Mouse (Mus musculus) lung, postnatal 0 days (tissue): ENCODE results near the gene Raet1e. TPM values are rescaled to one million over a fixed set of nuclear protein-coding genes. Genes with fewer than 3 reads are reported as not detected.
"Not testable (repeated sequence)": the region's sequence is repeated elsewhere in the genome, so short reads cannot be mapped to it uniquely, and the experiment has no call there.

Source experiments
- ATAC-seq: fragments of 200-750 bp; cut with Nextera tagmentation; 2 replicates; pipeline ENCODE4 v1.8.0; 2017; ENCODE audit warnings: moderate library complexity
- DNase-seq: peaks from one replicate; pipeline ENCODE4 v3.0.0-alpha.2; 2016; ENCODE audit warnings: low spot score
- H3K27ac ChIP-seq: fragments of 300-500 bp; sonication (generic); 2 replicates; pipeline ENCODE4 v1.5.1; 2014; ENCODE audit warnings: antibody characterized with exemption, mild to moderate bottlenecking, low read length, mixed read lengths
- H3K27me3 ChIP-seq: fragments of 300-500 bp; sonication (generic); replicated peaks from 2 replicates; pipeline ENCODE4 v1.6.1; 2014; ENCODE audit warnings: low read length, mixed read lengths; ENCODE audit not compliant: insufficient read depth
- H3K36me3 ChIP-seq: fragments of 300-500 bp; sonication (generic); 2 replicates; pipeline ENCODE4 v1.6.1; 2014; ENCODE audit warnings: low read length, mixed read lengths; ENCODE audit not compliant: insufficient read depth
- H3K4me1 ChIP-seq: fragments of 300-500 bp; sonication (generic); 2 replicates; pipeline ENCODE4 v1.6.1; 2014; ENCODE audit warnings: antibody characterized with exemption, low read depth, low read length, mixed read lengths; ENCODE audit not compliant: insufficient read depth
- H3K4me2 ChIP-seq: fragments of 300-500 bp; sonication (generic); replicated peaks from 2 replicates; pipeline ENCODE4 v1.6.1; 2014; ENCODE audit warnings: low read depth, mild to moderate bottlenecking, low read length, moderate library complexity, mixed read lengths
- H3K4me3 ChIP-seq: fragments of 300-500 bp; sonication (generic); 2 replicates; pipeline ENCODE4 v1.5.1; 2014; ENCODE audit warnings: low read depth, low read length
- H3K9ac ChIP-seq: fragments of 300-500 bp; sonication (generic); replicated peaks from 2 replicates; pipeline ENCODE4 v1.6.1; 2014; ENCODE audit warnings: low read depth, mild to moderate bottlenecking
- H3K9me3 ChIP-seq: fragments of 300-500 bp; sonication (generic); 2 replicates; pipeline ENCODE4 v1.6.1; 2016; ENCODE audit warnings: low read length, mixed read lengths
- whole genome bisulfite sequencing: fragments of 180-500 bp; shearing (Covaris S2); extraction: QIAGEN DNeasy Blood & Tissue Kit; methylation state at CpG from one replicate; pipeline ENCODE4 v1.1.7; 2014; 5-methylcytosine and 5-hydroxymethylcytosine counted together
- polyA plus RNA-seq: library from polyadenylated mRNA; unstranded; fragments of >200 nt; fragmentation: Nextera tagmentation; extraction: Ambion mirVana; gene quantifications from 2 replicates; pipeline ENCODE4 v1.2.1, GENCODE M21; 2015

Raet1e gene
- polyA plus RNA-seq, 1 experiment from 2014 or later, result 4.6 TPM

GRCm38 (mm10) chr10:22361415-22362352, 203.3 kb downstream of the Raet1e start:
- not testable (repeated sequence) for H3K9ac ChIP-seq, H3K36me3 ChIP-seq, DNase-seq, H3K27me3 ChIP-seq, H3K4me3 ChIP-seq, H3K9me3 ChIP-seq, H3K4me1 ChIP-seq, H3K27ac ChIP-seq
- under 1% methylated on average over 8 of the region's 15 CpGs for WGBS
- peak; percentile 41; the same call in 1 of the 2 replicates for ATAC-seq
- 0 out of 2 replicates have a peak overlapping the region, but pooled peaks have one; percentile 19 for H3K4me2 ChIP-seq

DNA sequence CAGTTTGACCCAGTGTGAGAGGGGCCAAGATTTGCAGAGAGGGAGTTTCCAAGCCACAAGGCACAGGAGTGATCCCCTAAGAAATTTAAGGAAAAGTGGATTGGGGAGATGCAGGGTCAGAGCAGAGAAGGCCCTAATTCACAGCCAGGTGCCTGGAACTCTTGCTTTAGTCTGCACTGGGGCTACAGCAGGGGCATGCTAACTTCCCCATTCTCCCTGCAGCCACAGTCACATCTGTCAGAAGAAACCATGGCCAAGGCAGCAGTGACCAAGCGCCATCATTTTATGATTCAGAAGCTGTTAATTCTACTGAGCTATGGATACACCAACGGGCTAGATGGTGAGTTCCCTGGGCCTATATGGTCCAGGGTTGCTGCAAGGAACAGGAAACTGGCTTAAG, 204.1 kb downstream of the Raet1e start:
- WGBS, result 75% methylated on average over 1 of the region's 2 CpGs
- ATAC-seq, result not testable (repeated sequence)

GRCm38 (mm10) chr10:22364915-22365314, 206.5 kb downstream of the Raet1e start:
- not testable (repeated sequence) for H3K4me2 ChIP-seq, H3K27me3 ChIP-seq, H3K9me3 ChIP-seq, H3K36me3 ChIP-seq, ATAC-seq, DNase-seq, H3K9ac ChIP-seq, H3K27ac ChIP-seq, H3K4me1 ChIP-seq, H3K4me3 ChIP-seq
- 44% methylated on average over 2 of the region's 2 CpGs for WGBS

More for the DNA sequence above, 204.1 kb downstream of the Raet1e start:
- not testable (repeated sequence) for H3K4me2 ChIP-seq, H3K4me3 ChIP-seq, H3K4me1 ChIP-seq, H3K9me3 ChIP-seq, H3K9ac ChIP-seq, DNase-seq, H3K36me3 ChIP-seq, H3K27me3 ChIP-seq, H3K27ac ChIP-seq

DNA sequence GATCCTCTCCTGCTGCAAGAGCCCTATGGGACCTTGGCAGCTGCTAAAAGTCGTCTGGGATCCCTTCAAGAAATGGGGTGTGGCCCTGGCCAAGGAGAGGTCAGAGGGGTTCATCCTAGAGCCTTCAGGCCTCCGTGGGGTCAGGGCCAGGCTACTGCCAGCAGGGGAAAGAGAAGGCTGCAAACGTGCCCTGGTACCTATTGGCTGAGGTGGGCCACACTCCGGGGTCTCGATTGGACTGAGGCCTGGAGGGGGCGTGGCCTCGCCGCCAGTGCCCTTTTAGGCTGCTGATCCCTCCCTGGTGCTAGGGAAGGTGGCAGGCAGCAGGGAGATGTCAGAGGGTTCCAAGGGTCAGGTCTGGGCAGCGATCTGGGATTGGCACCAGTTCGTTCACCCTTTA, 222.9 kb downstream of the Raet1e start:
- H3K27me3 ChIP-seq, H3K9ac ChIP-seq, H3K4me1 ChIP-seq, H3K36me3 ChIP-seq, DNase-seq, H3K4me2 ChIP-seq, H3K9me3 ChIP-seq, H3K27ac ChIP-seq, H3K4me3 ChIP-seq: not testable (repeated sequence)
- 0 out of 2 replicates have a peak, but pooled peaks have one; percentile 8 for ATAC-seq
- 12% methylated on average over 6 of the region's 10 CpGs for WGBS

- H3K9me3 ChIP-seq, H3K9ac ChIP-seq, H3K27me3 ChIP-seq, H3K27ac ChIP-seq, H3K4me1 ChIP-seq, H3K36me3 ChIP-seq, H3K4me2 ChIP-seq, DNase-seq, H3K4me3 ChIP-seq, ATAC-seq: not testable (repeated sequence)
- 91% methylated on average over 7 of the region's 7 CpGs for WGBS
These were observed 231.8 kb downstream of the Raet1e start for GRCm38 (mm10) chr10:22390146-22390545.

DNA sequence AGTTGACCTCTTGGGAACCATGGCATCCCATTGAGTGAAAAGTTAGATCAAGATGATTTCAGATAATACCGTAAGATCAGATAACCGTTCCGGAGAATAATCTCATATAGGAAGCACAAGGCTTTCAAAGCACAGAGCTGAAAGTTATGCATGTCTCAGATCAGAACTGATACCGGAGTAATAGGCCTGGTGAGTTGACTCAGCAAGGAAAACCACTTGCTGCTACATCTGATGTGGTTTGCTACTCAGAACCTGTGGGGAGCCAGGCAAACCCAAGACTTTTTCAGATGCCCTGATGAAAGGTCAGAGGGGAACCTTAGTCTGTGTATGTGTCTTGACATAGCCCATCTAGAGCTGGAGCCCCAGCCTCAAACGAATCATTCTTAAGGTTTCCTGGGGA, 233.2 kb downstream of the Raet1e start:
- not testable (repeated sequence) for H3K4me3 ChIP-seq, ATAC-seq, H3K27ac ChIP-seq, H3K4me2 ChIP-seq, H3K9ac ChIP-seq, H3K36me3 ChIP-seq, H3K27me3 ChIP-seq, H3K9me3 ChIP-seq, DNase-seq, H3K4me1 ChIP-seq
- WGBS, result 80% methylated on average over 1 of the region's 5 CpGs

GRCm38 (mm10) chr10:22393028-22393824, 234.9 kb downstream of the Raet1e start:
- not testable (repeated sequence) for DNase-seq, H3K9ac ChIP-seq, H3K4me2 ChIP-seq, H3K36me3 ChIP-seq, H3K9me3 ChIP-seq, ATAC-seq, H3K4me1 ChIP-seq, H3K27ac ChIP-seq, H3K4me3 ChIP-seq, H3K27me3 ChIP-seq
- WGBS, result no CpG with 5 or more reads among the region's 2 CpGs

- H3K4me3 ChIP-seq, H3K9ac ChIP-seq, H3K27me3 ChIP-seq, DNase-seq, H3K4me1 ChIP-seq, ATAC-seq, H3K27ac ChIP-seq, H3K4me2 ChIP-seq, H3K9me3 ChIP-seq, H3K36me3 ChIP-seq: not testable (repeated sequence)
- 37% methylated on average over 1 of the region's 1 CpGs for WGBS
These were observed 238.3 kb downstream of the Raet1e start for GRCm38 (mm10) chr10:22396680-22397079.
